Mouse (Mus musculus) kidney, embryonic 15.5 days (tissue): ENCODE measurements around the gene Slc8a2. TPM values are rescaled to one million over a fixed set of nuclear protein-coding genes. Genes with fewer than 3 reads are reported as not detected.
A peak's percentile ranks its signal among the peaks of the same experiment; 100 is the strongest.

ENCODE experiments used
- ATAC-seq: fragments of 200-750 bp; cut with Nextera tagmentation; replicated peaks from 2 replicates; pipeline ENCODE4 v1.8.0; 2017; ENCODE audit warnings: moderate TSS enrichment; ENCODE audit not compliant: low FRiP score
- H3K27ac ChIP-seq: fragments of 300-500 bp; sonication (generic); 2 replicates; pipeline ENCODE4 v1.5.1; 2015; ENCODE audit warnings: mild to moderate bottlenecking, inconsistent platforms
- H3K27me3 ChIP-seq: fragments of 300-500 bp; sonication (generic); 2 replicates; pipeline ENCODE4 v1.6.1; 2015; ENCODE audit warnings: inconsistent platforms
- H3K36me3 ChIP-seq: fragments of 300-500 bp; sonication (generic); 2 replicates; pipeline ENCODE4 v1.6.1; 2015; ENCODE audit warnings: inconsistent platforms
- H3K4me1 ChIP-seq: fragments of 300-500 bp; sonication (generic); 2 replicates; pipeline ENCODE4 v1.6.1; 2015; ENCODE audit warnings: inconsistent platforms
- H3K4me2 ChIP-seq: fragments of 300-500 bp; sonication (generic); 2 replicates; pipeline ENCODE4 v1.6.1; 2015; ENCODE audit warnings: moderate library complexity, mild to moderate bottlenecking, inconsistent platforms
- H3K4me3 ChIP-seq: fragments of 300-500 bp; sonication (generic); replicated peaks from 2 replicates; pipeline ENCODE4 v1.5.1; 2015; ENCODE audit warnings: mild to moderate bottlenecking, inconsistent platforms
- H3K9ac ChIP-seq: fragments of 300-500 bp; sonication (generic); 2 replicates; pipeline ENCODE4 v1.6.1; 2015; ENCODE audit warnings: mild to moderate bottlenecking, inconsistent platforms
- H3K9me3 ChIP-seq: fragments of 300-500 bp; sonication (generic); replicated peaks from 2 replicates; pipeline ENCODE4 v1.6.1; 2016; ENCODE audit warnings: inconsistent platforms
- WGBS: fragments of 180-500 bp; shearing (Covaris S2); methylation state at CpG from one replicate; pipeline ENCODE4 v1.1.7; 2015; ENCODE audit warnings: mixed read lengths; 5-methylcytosine and 5-hydroxymethylcytosine counted together
- polyA plus RNA-seq: library from polyadenylated mRNA; unstranded; fragments of >200 nt; fragmentation: Nextera tagmentation; extraction: Ambion mirVana; gene quantifications from 2 replicates; pipeline ENCODE4 v1.2.1, GENCODE M21; 2015

Slc8a2 gene
- 0.09 and 0.19 TPM in 2 replicates for polyA plus RNA-seq

- Histone ChIP-seq H3K27me3 (0 out of 2 replicates have a peak, but pooled peaks cover 4% of the 10 kb centered on the region), H3K9me3 (no peaks in the 10 kb centered on the region), H3K4me3 (peak within 1 kb of the TSS; percentile 58), H3K4me2 (peak within 1 kb of the TSS; percentile 89), H3K4me1 (peaks cover 35% of the 10 kb centered on the region), H3K36me3 (peaks cover 18% of the 10 kb centered on the region; the same call in 1 of the 2 replicates), H3K9ac (peak within 1 kb of the TSS; percentile 67), H3K27ac (peak within 1 kb of the TSS; percentile 86)
- 2% methylated on average over 12 of the region's 12 CpGs for WGBS
- peak; percentile 90 for ATAC-seq
Measured at GRCm38 (mm10) chr7:16129421-16129845, at the start of gene Slc8a2. Gene Slc8a2, plus strand, starts transcription at chr7:16129826.

- no peak for ATAC-seq
- Histone ChIP-seq H3K4me2 (no peak overlapping the region), H3K36me3 (no peaks in the 10 kb centered on the region), H3K27me3 (0 out of 2 replicates have a peak, but pooled peaks cover 5% of the 10 kb centered on the region), H3K9me3 (no peaks in the 10 kb centered on the region), H3K27ac (no peak overlapping the region), H3K4me3 (no peak overlapping the region), H3K9ac (no peak overlapping the region), H3K4me1 (no peaks in the 10 kb centered on the region)
- 70% methylated on average over 1 of the region's 1 CpGs for WGBS
Measured at GRCm38 (mm10) chr7:16079947-16080346, 49.7 kb upstream of the Slc8a2 start.

DNA sequence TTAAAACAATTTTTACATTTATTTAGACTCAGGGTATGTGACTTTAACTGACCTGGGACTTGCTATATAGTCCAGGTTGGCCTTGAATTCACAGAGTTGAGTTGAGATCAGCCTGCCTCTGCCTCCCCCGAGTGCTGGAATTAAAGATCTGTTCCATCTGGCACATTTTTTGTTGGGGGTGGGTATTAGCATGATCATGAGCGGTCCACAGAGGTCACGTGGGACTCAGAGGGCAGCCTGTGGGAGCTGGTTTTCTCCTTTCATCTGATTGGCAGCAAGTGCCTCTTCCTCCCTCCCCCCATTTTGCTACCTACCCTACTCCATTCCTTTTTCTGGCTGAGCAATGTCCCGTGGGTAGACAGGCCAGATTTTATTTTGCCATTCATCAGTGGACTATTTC, 49.0 kb upstream of the Slc8a2 start:
- no peak overlapping the region for H3K4me3 ChIP-seq
- no peaks in the 10 kb centered on the region for H3K4me1 ChIP-seq
- H3K36me3 ChIP-seq: no peaks in the 10 kb centered on the region
- no peak overlapping the region for H3K4me2 ChIP-seq
- 63% methylated on average over 4 of the region's 4 CpGs for whole genome bisulfite sequencing
- no peak overlapping the region for H3K27ac ChIP-seq
- no peaks in the 10 kb centered on the region for H3K9me3 ChIP-seq
- ATAC-seq: no peak
- H3K27me3 ChIP-seq: 0 out of 2 replicates have a peak, but pooled peaks cover 5% of the 10 kb centered on the region
- H3K9ac ChIP-seq: no peak overlapping the region

GRCm38 (mm10) chr7:16083361-16083760, 46.3 kb upstream of the Slc8a2 start:
- Histone ChIP-seq H3K9ac (no peak overlapping the region), H3K4me2 (no peak overlapping the region), H3K9me3 (no peaks in the 10 kb centered on the region), H3K27ac (no peak overlapping the region), H3K36me3 (no peaks in the 10 kb centered on the region), H3K4me3 (no peak overlapping the region), H3K4me1 (no peaks in the 10 kb centered on the region), H3K27me3 (0 out of 2 replicates have a peak, but pooled peaks cover 5% of the 10 kb centered on the region)
- ATAC-seq: no peak
- 59% methylated on average over 4 of the region's 4 CpGs for WGBS

DNA sequence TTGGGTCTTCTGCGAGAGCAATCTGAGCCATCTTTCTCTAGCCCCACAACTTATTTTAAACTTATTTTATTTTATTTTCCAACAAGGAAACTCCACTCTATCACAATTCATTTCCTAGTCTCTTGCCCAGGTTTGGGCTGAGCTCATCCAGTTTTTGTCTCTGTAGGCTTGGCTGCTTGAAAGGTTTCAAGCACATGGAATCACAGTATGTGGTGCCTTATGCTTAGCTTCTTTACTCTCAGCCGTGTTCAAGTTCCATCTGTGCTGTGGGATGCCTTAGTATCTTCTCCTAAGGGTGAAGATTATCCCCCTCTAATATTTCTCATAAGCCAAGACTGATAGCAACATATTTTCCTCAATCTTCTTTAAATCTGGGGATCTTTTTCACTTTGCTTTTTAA, 42.0 kb upstream of the Slc8a2 start:
- no peaks in the 10 kb centered on the region for H3K9me3 ChIP-seq
- H3K4me3 ChIP-seq: no peak overlapping the region
- H3K9ac ChIP-seq: no peak overlapping the region
- H3K36me3 ChIP-seq: no peaks in the 10 kb centered on the region
- H3K27me3 ChIP-seq: peaks cover 9% of the 10 kb centered on the region; the same call in 1 of the 2 replicates
- H3K4me1 ChIP-seq: no peaks in the 10 kb centered on the region
- no peak overlapping the region for H3K4me2 ChIP-seq
- no peak overlapping the region for H3K27ac ChIP-seq
- 75% methylated on average over 2 of the region's 2 CpGs for WGBS
- ATAC-seq: no peak

DNA sequence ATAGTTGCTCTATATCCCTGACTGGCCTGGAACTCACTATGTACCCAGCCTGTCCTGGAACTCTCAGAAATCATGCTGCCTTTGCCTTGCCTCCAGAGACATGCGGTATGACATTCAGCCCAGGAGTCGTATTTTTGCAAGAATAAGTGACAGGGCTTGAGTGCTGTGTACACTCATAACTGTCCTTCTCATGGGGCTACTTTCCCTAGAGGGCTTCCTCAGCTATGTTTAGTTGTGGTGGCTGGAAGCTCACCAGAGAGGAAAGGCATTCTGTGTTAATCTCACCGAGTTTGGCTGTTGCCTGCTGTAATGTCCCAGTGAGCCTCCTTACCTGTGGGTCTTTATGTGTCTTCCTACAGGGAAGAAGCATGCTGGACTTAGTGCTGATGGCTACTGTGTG, 35.0 kb upstream of the Slc8a2 start:
- no peak overlapping the region for H3K4me3 ChIP-seq
- no peaks in the 10 kb centered on the region for H3K36me3 ChIP-seq
- 69% methylated on average over 3 of the region's 3 CpGs for WGBS

DNA sequence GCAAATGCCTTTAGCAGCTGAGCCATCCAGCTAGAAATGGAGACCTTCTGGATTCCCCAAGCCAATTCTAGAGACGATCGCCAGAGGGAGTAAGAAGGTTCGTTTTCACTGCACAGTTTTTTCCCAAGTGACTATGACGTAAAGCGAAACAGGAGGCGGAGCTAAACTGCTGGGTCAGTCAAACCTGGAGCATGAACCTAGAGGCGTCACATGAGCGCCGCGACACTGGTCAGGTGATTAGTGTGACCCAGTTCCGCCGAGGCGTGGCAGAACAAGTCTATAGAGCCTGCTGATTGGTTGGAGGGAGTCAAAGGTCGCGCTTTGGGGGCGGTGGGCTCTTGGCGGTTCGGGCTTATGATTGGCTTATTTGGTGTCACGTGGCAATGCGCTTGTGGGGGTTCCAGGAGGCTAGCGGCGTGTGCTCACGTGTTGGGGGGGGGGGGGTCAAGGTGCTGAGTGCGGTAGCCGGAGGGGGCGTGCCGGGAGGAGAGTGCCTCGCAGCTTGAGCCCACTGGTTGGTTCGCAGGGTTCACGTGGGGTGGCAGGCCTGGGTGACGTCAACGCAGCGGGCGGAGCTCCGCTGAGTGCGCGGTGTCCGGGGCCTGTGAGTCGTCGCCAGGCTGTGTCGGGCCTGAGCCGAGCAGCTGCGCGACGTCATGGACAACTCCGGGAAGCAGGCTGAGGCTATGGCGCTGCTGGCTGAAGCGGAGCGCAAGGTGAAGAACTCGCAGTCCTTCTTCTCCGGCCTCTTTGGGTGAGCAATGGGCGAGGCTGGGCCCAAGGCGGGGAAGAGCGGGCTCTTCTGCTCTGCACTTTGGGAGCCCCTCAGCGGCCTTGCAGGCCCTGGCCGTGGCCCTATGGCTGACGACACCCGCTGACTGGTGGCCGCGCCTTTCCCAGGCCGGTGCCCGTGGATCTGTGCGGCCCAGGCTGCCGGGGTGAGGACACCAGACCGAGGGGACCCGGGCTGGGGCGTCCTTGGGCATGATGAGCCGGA, 31.3 kb upstream of the Slc8a2 start, which contains the start of gene Napa:
Gene Napa (plus strand): TSS at position 438 of the 997 bp plus-strand sequence.
- Histone ChIP-seq H3K9me3 (no peaks in the 10 kb centered on the region), H3K4me3 (peak within 1 kb of the TSS; percentile 82), H3K27me3 (peaks cover 14% of the 10 kb centered on the region), H3K4me2 (peak within 1 kb of the TSS; percentile 70), H3K36me3 (peaks cover 28% of the 10 kb centered on the region), H3K9ac (peak within 1 kb of the TSS; percentile 97), H3K27ac (peak within 1 kb of the TSS; percentile 77), H3K4me1 (peaks cover 24% of the 10 kb centered on the region)
- under 1% methylated on average over 68 of the region's 68 CpGs for whole genome bisulfite sequencing
- ATAC-seq: peak; percentile 99

More for the DNA sequence above, 35.0 kb upstream of the Slc8a2 start:
- ATAC-seq: no peak
- Histone ChIP-seq H3K27me3 (peaks cover 18% of the 10 kb centered on the region), H3K4me2 (no peak overlapping the region), H3K9ac (no peak overlapping the region), H3K27ac (no peak overlapping the region), H3K4me1 (peaks cover 9% of the 10 kb centered on the region), H3K9me3 (no peaks in the 10 kb centered on the region)

DNA sequence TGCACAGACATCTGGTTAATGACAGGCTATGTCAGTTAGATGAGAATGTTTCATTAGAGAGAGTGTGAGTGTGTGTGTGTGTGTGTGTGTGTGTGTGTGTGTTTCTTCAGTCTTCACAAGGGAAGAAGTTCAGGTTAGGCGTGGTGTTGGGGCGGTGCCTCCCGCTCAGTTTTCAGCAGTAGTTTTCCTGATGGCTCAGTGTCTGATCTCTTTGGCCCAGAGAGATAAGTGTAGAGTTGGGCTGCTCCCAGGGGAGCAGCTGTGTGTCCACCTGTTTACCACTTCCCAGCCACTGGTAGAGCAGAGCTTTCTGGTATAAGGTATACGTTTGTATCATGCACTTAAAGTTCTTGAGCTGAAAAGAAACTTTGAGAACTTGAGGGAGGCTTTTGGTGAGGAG, 29.7 kb upstream of the Slc8a2 start:
- H3K27me3 ChIP-seq: peaks cover 9% of the 10 kb centered on the region; the same call in 1 of the 2 replicates
- no peak overlapping the region for H3K27ac ChIP-seq
- H3K9me3 ChIP-seq: no peaks in the 10 kb centered on the region
- peak overlapping the region; percentile 70 for H3K4me2 ChIP-seq
- H3K9ac ChIP-seq: peak overlapping the region; percentile 97; the same call in 1 of the 2 replicates
- H3K4me1 ChIP-seq: peaks cover 27% of the 10 kb centered on the region
- ATAC-seq: no peak
- WGBS: 92% methylated on average over 4 of the region's 4 CpGs
- peaks cover 43% of the 10 kb centered on the region for H3K36me3 ChIP-seq
- H3K4me3 ChIP-seq: peak overlapping the region; percentile 82

- Histone ChIP-seq H3K4me2 (no peak overlapping the region), H3K4me3 (no peak overlapping the region), H3K9me3 (no peaks in the 10 kb centered on the region), H3K9ac (no peak overlapping the region), H3K27ac (no peak overlapping the region), H3K36me3 (peaks cover 45% of the 10 kb centered on the region), H3K27me3 (0 out of 2 replicates have a peak, but pooled peaks cover 2% of the 10 kb centered on the region), H3K4me1 (peaks cover 27% of the 10 kb centered on the region)
- WGBS: 61% methylated on average over 7 of the region's 7 CpGs
- no peak for ATAC-seq
Measured at GRCm38 (mm10) chr7:16101081-16101480, 28.5 kb upstream of the Slc8a2 start.

- H3K4me2 ChIP-seq: no peak overlapping the region
- H3K4me1 ChIP-seq: peaks cover 27% of the 10 kb centered on the region
- no peak overlapping the region for H3K27ac ChIP-seq
- H3K27me3 ChIP-seq: no peaks in the 10 kb centered on the region
- WGBS: 75% methylated on average over 15 of the region's 15 CpGs
- no peak overlapping the region for H3K9ac ChIP-seq
- peaks cover 47% of the 10 kb centered on the region for H3K36me3 ChIP-seq
- no peak overlapping the region for H3K4me3 ChIP-seq
- no peaks in the 10 kb centered on the region for H3K9me3 ChIP-seq
- ATAC-seq: no peak
Measured at GRCm38 (mm10) chr7:16101726-16102475, 27.7 kb upstream of the Slc8a2 start.

GRCm38 (mm10) chr7:16102686-16103226, 26.9 kb upstream of the Slc8a2 start:
- Histone ChIP-seq H3K4me1 (peaks cover 24% of the 10 kb centered on the region), H3K4me2 (no peak overlapping the region), H3K27me3 (no peaks in the 10 kb centered on the region), H3K36me3 (peaks cover 55% of the 10 kb centered on the region), H3K4me3 (no peak overlapping the region), H3K9me3 (no peaks in the 10 kb centered on the region), H3K27ac (no peak overlapping the region), H3K9ac (no peak overlapping the region)
- WGBS: 85% methylated on average over 5 of the region's 5 CpGs
- no peak for ATAC-seq
